Mouse (Mus musculus): Measurements from ENCODE around the gene Hmcn2. TPM values are rescaled to one million over a fixed set of nuclear protein-coding genes. Genes with fewer than 3 reads are reported as not detected.

Hmcn2 gene
- total and polyA plus RNA-seq, 2 experiments from 2014 or later = 0.54 to 0.68 TPM

DNA sequence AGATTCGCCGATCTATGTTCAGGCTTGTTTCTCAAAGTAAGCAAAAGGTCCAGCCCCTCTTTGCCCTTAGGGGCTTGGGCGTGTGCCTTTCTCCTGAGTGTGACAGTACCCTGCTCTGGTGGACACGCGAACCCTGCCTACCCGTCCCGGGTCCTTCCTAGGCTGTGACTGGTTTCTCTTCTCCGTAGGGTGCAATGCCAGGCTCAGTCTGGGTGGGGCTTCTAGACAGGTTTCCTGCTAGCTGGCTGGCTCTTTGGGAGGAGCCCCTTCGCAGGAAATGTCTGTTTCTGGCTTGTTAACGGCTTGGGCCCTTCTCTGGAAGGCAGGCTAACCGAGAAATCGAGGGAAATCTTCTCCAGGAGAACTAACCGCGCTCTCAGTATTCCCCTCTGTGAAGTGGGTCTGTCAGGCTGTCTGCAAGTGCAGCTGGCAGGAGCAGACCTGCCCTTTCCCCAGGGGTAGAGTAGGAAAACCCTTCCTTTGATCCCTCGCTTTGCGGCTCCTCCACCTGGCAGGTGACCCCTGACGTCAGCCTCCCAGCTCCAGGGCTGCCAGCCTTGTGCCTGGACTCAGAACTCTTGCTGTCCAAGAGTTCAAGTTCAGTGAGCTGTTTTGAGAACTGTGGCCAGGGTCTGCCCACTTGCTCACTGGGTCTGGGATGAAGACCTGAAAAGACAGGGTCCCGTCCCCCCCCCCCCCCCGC, 156.6 kb downstream of the Hmcn2 start:
- DNase-seq (ENCODE audit: low spot score) (no peak), ATAC-seq (no peak)
- peak overlapping the region; percentile 75 for H3K4me2 ChIP-seq (ENCODE audit: low read depth, low read length)
- no peaks in the 10 kb centered on the region for H3K36me3 ChIP-seq (ENCODE audit: insufficient read depth, low read length)
- no peaks in the 10 kb centered on the region for H3K9me3 ChIP-seq (ENCODE audit: low read length)
- H3K4me1 ChIP-seq (ENCODE audit: insufficient read depth, low read length) = 0 out of 2 replicates have a peak, but pooled peaks cover 12% of the 10 kb centered on the region
- WGBS = 9% methylated on average over 17 of the region's 19 CpGs
- peak overlapping the region; percentile 41 for H3K4me3 ChIP-seq (ENCODE audit: low read length)
- peak overlapping the region; percentile 40; the same call in 1 of the 2 replicates for H3K9ac ChIP-seq (replicated peaks; ENCODE audit: low read length)
- H3K27me3 ChIP-seq (ENCODE audit: insufficient read depth, low read length) = peaks cover 24% of the 10 kb centered on the region
- H3K27ac ChIP-seq = no peak overlapping the region
- TF ChIP-seq CTCF (IDR thresholded peaks at IDR 0.05; ENCODE audit: low read depth) = no peak

DNA sequence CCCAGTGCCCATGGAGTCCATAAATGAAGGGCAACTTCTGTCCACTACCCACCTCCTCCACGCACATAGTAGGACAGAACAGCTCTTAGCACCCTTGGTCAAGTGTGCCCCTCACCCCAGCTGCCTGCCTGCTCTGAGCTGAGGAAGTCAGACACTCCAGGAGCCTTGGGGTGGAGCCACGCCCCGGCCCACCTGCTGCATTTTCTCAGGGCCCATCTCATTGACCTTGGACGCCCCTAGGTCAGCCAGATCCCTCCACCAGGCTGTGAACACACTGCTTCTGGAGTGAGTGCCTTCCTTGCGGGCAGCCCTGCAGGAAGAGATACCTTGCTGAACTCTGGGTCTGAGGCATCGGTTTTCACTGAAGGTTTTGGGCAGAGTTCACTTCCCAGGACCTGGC, 157.4 kb downstream of the Hmcn2 start:
- no peak overlapping the region for H3K4me2 ChIP-seq (ENCODE audit: low read depth, low read length)
- no peak for TF ChIP-seq CTCF (IDR thresholded peaks at IDR 0.05; ENCODE audit: low read depth)
- no peaks in the 10 kb centered on the region for H3K36me3 ChIP-seq (ENCODE audit: insufficient read depth, low read length)
- H3K4me1 ChIP-seq (ENCODE audit: insufficient read depth, low read length) = 0 out of 2 replicates have a peak, but pooled peaks cover 12% of the 10 kb centered on the region
- DNase-seq (ENCODE audit: low spot score) (no peak), ATAC-seq (no peak)
- 55% methylated on average over 6 of the region's 6 CpGs for WGBS
- no peak overlapping the region for H3K4me3 ChIP-seq (ENCODE audit: low read length)
- no peak overlapping the region for H3K9ac ChIP-seq (replicated peaks; ENCODE audit: low read length)
- peaks cover 24% of the 10 kb centered on the region for H3K27me3 ChIP-seq (ENCODE audit: insufficient read depth, low read length)
- no peaks in the 10 kb centered on the region for H3K9me3 ChIP-seq (ENCODE audit: low read length)
- H3K27ac ChIP-seq = no peak overlapping the region

DNA sequence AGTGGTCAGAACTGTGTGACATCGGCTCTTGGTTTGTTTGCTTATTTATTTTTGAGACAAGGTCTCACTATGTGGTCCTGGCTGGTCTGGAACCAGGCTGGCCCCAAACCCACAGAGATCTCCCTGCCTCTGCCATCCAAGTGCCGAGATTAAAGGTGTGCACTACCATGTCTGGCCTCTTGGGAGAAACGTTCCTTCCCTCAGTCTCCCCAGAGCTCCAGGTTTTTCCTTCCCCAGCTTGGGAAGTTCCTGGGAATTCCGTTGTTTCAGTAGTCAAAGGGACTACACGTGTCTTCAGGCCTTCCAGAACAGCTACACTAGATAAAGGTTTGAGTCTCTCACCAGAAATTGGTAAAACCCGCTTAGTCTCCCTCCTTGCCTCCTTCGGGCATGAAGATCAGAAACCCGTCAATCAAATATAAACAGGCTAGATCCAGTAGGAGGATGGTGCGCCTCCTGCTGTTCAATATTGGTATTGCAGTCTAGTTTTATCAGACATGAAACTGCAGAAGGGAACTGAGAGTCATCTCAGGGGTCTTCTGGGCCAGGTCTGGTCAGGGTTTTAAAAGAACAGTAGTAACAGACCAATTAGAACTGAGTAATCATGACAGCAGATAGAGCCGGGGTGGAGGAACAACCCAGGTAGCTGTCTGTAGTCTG, 158.3 kb downstream of the Hmcn2 start:
- 48% methylated on average over 10 of the region's 10 CpGs for WGBS
- Histone ChIP-seq H3K4me3 (ENCODE audit: low read length) (no peak overlapping the region), H3K27ac (no peak overlapping the region), H3K36me3 (ENCODE audit: insufficient read depth, low read length) (no peaks in the 10 kb centered on the region), H3K9ac (replicated peaks; ENCODE audit: low read length) (no peak overlapping the region), H3K4me1 (ENCODE audit: insufficient read depth, low read length) (0 out of 2 replicates have a peak, but pooled peaks cover 12% of the 10 kb centered on the region), H3K9me3 (ENCODE audit: low read length) (no peaks in the 10 kb centered on the region), H3K27me3 (ENCODE audit: insufficient read depth, low read length) (peaks cover 24% of the 10 kb centered on the region), H3K4me2 (ENCODE audit: low read depth, low read length) (no peak overlapping the region)
- TF ChIP-seq CTCF (IDR thresholded peaks at IDR 0.05; ENCODE audit: low read depth) = peak; percentile 80
- ATAC-seq = no peak
- DNase-seq (ENCODE audit: low spot score) = peak; percentile 64

DNA sequence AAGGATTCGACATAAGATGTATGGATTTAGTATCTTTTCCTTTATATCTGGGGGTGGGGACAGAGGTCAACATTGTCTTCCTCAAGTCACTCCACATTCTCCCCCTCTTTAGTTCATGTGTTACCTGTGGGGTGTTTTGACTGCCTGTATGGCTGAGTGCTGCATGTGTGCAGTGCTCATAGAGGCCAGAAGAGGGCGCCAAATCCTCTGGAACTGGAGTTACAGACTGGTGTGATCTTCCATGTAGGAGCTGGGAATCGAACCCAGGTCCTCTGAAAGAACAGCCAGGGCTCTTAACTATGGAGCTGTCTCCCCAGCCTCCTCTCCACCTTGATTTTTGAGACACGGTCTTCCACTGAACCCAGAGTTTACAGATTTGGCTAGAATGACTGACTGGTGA, 159.7 kb downstream of the Hmcn2 start:
- peak; percentile 60 for TF ChIP-seq CTCF (IDR thresholded peaks at IDR 0.05; ENCODE audit: low read depth)
- Histone ChIP-seq H3K4me1 (ENCODE audit: insufficient read depth, low read length) (0 out of 2 replicates have a peak, but pooled peaks cover 12% of the 10 kb centered on the region), H3K9me3 (ENCODE audit: low read length) (no peaks in the 10 kb centered on the region), H3K4me3 (ENCODE audit: low read length) (no peak overlapping the region), H3K9ac (replicated peaks; ENCODE audit: low read length) (no peak overlapping the region), H3K27me3 (ENCODE audit: insufficient read depth, low read length) (peaks cover 18% of the 10 kb centered on the region), H3K4me2 (ENCODE audit: low read depth, low read length) (no peak overlapping the region), H3K36me3 (ENCODE audit: insufficient read depth, low read length) (no peaks in the 10 kb centered on the region), H3K27ac (no peak overlapping the region)
- DNase-seq (ENCODE audit: low spot score) (no peak), ATAC-seq (no peak)
- WGBS = 71% methylated on average over 4 of the region's 4 CpGs

DNA sequence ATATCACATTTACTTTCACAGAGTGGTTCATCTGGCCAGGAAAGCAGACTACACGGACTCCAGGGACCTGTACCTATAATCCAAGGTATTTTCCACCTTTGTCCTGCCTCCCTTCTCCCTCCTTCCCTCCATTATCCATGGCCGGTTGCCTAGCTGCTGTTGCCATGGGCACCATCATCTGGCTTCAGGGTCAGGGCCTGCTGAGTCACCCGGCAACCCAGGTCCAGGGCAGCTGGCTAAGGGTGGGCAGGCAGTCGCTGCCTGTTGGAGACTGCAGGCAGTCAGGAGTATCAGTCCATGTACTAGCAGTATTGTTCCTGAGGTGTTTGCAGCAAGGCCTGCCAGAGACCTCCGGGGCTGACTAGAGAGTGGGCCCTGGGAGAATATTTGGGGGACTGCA, 160.5 kb downstream of the Hmcn2 start:
- Histone ChIP-seq H3K9me3 (ENCODE audit: low read length) (no peaks in the 10 kb centered on the region), H3K9ac (replicated peaks; ENCODE audit: low read length) (no peak overlapping the region), H3K4me3 (ENCODE audit: low read length) (no peak overlapping the region), H3K4me1 (ENCODE audit: insufficient read depth, low read length) (0 out of 2 replicates have a peak, but pooled peaks cover 7% of the 10 kb centered on the region), H3K36me3 (ENCODE audit: insufficient read depth, low read length) (no peaks in the 10 kb centered on the region), H3K27me3 (ENCODE audit: insufficient read depth, low read length) (peaks cover 15% of the 10 kb centered on the region), H3K4me2 (ENCODE audit: low read depth, low read length) (no peak overlapping the region), H3K27ac (no peak overlapping the region)
- 35% methylated on average over 5 of the region's 5 CpGs for whole genome bisulfite sequencing
- no peak for TF ChIP-seq CTCF (IDR thresholded peaks at IDR 0.05; ENCODE audit: low read depth)
- DNase-seq (ENCODE audit: low spot score) = no peak
- 0 out of 2 replicates have a peak, but pooled peaks have one; percentile 16 for ATAC-seq

DNA sequence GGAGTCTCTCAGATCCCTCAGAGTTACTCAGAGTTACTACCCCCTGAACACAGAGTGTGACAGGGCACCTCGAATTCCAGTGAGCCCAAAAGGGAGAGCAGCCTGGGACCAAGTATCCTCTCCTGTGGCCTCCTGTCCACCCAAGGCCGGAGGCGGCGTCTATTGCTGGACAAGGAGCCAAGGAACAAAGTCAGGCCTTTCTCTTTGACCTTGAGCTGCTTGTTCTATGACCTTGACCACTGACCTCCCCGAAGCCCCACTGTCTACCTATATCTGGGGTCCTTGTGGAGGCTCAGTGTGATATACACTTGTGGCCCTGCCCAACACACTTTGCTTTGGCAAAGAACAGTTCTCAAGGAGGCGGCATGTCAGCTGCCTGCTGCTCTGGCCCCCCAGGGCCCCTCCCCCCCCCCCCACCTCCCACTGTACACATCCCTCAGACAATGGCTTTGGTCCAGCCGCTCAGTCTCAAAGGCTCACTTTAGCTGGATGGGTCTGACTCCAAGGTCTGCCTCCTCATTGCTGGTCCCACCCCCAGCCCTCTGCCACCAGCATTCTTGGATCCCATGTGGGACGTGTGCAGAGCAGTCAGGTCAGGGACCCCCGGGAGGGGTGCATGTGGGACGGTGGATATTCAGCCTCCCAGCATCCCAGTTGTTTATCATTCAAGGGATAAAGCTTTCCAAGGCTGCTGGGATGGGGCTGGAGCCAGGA, 162.0 kb downstream of the Hmcn2 start:
- Histone ChIP-seq H3K27ac (no peak overlapping the region), H3K36me3 (ENCODE audit: insufficient read depth, low read length) (no peaks in the 10 kb centered on the region), H3K4me3 (ENCODE audit: low read length) (no peak overlapping the region), H3K4me1 (ENCODE audit: insufficient read depth, low read length) (no peaks in the 10 kb centered on the region), H3K27me3 (ENCODE audit: insufficient read depth, low read length) (peaks cover 9% of the 10 kb centered on the region), H3K4me2 (ENCODE audit: low read depth, low read length) (no peak overlapping the region), H3K9me3 (ENCODE audit: low read length) (no peaks in the 10 kb centered on the region), H3K9ac (replicated peaks; ENCODE audit: low read length) (no peak overlapping the region)
- ATAC-seq (no peak), DNase-seq (ENCODE audit: low spot score) (no peak)
- no peak for TF ChIP-seq CTCF (IDR thresholded peaks at IDR 0.05; ENCODE audit: low read depth)
- 56% methylated on average over 10 of the region's 10 CpGs for WGBS

Measured in hindbrain, postnatal 0 days (tissue).